9 mouse cellular contexts compared by ENCODE assay signal in the genomic region with DNA sequence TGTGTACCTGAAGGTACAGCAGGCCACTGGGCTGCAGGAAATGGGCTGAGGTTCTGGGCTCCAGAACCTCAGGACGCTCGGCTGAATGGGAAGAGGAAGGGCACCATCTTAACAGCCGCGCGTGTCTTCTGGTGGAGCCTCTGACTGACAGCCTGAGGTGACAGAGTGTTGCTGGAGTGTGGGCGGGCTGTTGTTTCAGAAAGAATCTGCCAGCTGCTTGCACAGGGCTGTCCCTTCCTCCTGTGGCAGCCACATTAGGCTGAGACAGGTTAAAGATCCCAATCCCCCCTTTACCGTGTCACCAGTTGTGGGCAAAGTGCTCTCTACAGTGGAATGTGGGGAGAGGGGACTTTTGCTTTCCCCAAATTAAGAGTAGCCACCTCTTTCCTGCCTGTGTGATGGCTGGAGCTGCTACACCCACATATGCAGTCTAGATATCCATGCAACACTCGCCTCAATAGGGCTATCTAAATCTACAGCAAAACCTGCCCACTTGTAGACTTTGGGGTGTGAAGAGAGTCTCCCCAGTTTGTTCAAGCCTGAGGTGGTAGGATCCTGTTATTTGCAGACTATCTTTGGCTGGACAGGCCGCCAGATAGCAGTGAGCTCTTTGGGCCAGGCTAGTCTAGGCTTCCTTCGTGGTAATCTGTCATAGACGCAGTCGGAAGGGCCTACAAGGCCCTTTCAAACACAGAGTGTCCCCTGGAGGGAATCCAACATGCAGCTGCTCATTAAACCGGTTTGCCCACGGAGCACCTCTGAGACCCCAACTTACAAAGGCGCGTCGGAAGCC. TPM values are rescaled to one million over a fixed set of nuclear protein-coding genes. Genes with fewer than 3 reads are reported as not detected.
DNase-seq lines count a peak whose midpoint lies in the region; ATAC-seq and TF ChIP-seq lines count a peak whose summit lies in the region.
"Had no signal": no experiment of that assay in that cellular context is flagged by ENCODE, and none has a peak within 500 bp of the region (broad histone marks: within the 10 kb centered on the region; RNA-seq: fewer than 3 reads in every experiment).

No protein-coding gene starts in this region.

- WGBS in hindbrain, embryonic 12.5 days = 35% methylated on average over 17 of the region's 17 CpGs
- 59% methylated on average over 17 of the region's 17 CpGs for WGBS in olfactory bulb, adult 2 months

- peak overlapping the region; percentile 52 for H3K4me2 ChIP-seq in hindbrain, embryonic 12.5 days (replicated peaks)

- intact Hi-C loops in left cerebral cortex, adult 2 months (cut with DNase I) = loop anchor here (2.0 to 5.0 kb wide), 2 partner anchors 80 to 132 kb away; no protein-coding TSS in a partner anchor
- intact Hi-C loops in left cerebral cortex, postnatal 4 days (cut with DNase I) = no loop called here

- H3K9ac ChIP-seq in hindbrain, embryonic 12.5 days = no peak overlapping the region

- peaks cover 38% of the 10 kb centered on the region for H3K27me3 ChIP-seq in hindbrain, embryonic 12.5 days

- peaks cover 24% of the 10 kb centered on the region for H3K36me3 ChIP-seq in hindbrain, embryonic 12.5 days

- 0 out of 2 replicates have a peak, but pooled peaks have one; percentile 17 for ATAC-seq in common myeloid progenitor, adult 5-6 weeks (replicated peaks; ENCODE audit: low read depth, poor library complexity, severe bottlenecking)
- no peak for ATAC-seq in hindbrain, embryonic 12.5 days (ENCODE audit: low FRiP score)

- H3K4me1 ChIP-seq in hindbrain, embryonic 12.5 days = peaks cover 31% of the 10 kb centered on the region
- peaks cover 23% of the 10 kb centered on the region for H3K4me1 ChIP-seq in olfactory bulb, adult 2 months (ENCODE audit: control insufficient read depth, insufficient read depth, low read length)

- peak overlapping the region; percentile 87 for H3K27ac ChIP-seq in left cerebral cortex, adult 2 months
- no peak overlapping the region for H3K27ac ChIP-seq in hindbrain, embryonic 12.5 days
- H3K27ac ChIP-seq in olfactory bulb, adult 2 months (ENCODE audit: insufficient read depth, low read depth, low read length) = no peak overlapping the region

- no peak for TF ChIP-seq POLR2A in olfactory bulb, adult 2 months (IDR thresholded peaks at IDR 0.05; ENCODE audit: insufficient read depth, low read depth, low read length)

- no peaks in the 10 kb centered on the region for H3K9me3 ChIP-seq in hindbrain, embryonic 12.5 days (replicated peaks)

- H3K4me3 ChIP-seq in left cerebral cortex, adult 2 months = peak overlapping the region; percentile 45
- no peak overlapping the region for H3K4me3 ChIP-seq in hindbrain, embryonic 12.5 days
- peak overlapping the region; percentile 30; the same call in 1 of the 2 replicates for H3K4me3 ChIP-seq in olfactory bulb, adult 2 months (ENCODE audit: insufficient read depth, low read depth, low read length)

- peak in 1 of 2 experiments; percentile 38 for DNase-seq in left cerebral cortex, adult 2 months (ENCODE audit: extremely low spot score in 1 of 2, low spot score in 2 of 2)
- DNase-seq in left cerebral cortex, postnatal 4 days = no peak
- peak; percentile 57 for DNase-seq in liver
- DNase-seq in cerebellum, adult 9-11 months = no peak
- no peak for DNase-seq in thymus, postnatal 10 days (ENCODE audit: low spot score in 2 of 2)

- TF ChIP-seq CTCF in left cerebral cortex, adult 2 months (IDR thresholded peaks at IDR 0.05) = no peak
- TF ChIP-seq CTCF in olfactory bulb, adult 2 months (IDR thresholded peaks at IDR 0.05; ENCODE audit: insufficient read depth, low read depth, low read length) = no peak

RNA-seq across cellular contexts. Expression of a gene that starts 1.1 kb away (rescaled TPM):
- total RNA-seq in left cerebral cortex, adult 2 months (2021) = 10 to 100 TPM in 1 of 2 experiments, 1 to 10 TPM in 1; 7.6 to 11.7 TPM
- 1 to 10 TPM; 2.0 to 2.1 TPM for total RNA-seq in left cerebral cortex, postnatal 4 days (2021)
- total RNA-seq in common myeloid progenitor, adult 5-6 weeks (2017) = 7.9 and 14.7 TPM in 2 replicates
- 5.9 and 6.0 TPM in 2 replicates for polyA plus RNA-seq in hindbrain, embryonic 12.5 days (2016; fragmentation: Nextera tagmentation; extraction: Ambion mirVana)
- not detected in 2 replicates for polyA plus RNA-seq in olfactory bulb, adult 2 months (2012; ENCODE audit: insufficient read depth, insufficient read length, low replicate concordance, missing spikeins)

RNA-seq across cellular contexts. Expression of a gene that starts 13.4 kb away (rescaled TPM):
- 10 to 100 TPM; 56.9 to 79.2 TPM for total RNA-seq in left cerebral cortex, adult 2 months (2021)
- 10 to 100 TPM; 54.2 to 59.9 TPM for total RNA-seq in left cerebral cortex, postnatal 4 days (2021)
- total RNA-seq in common myeloid progenitor, adult 5-6 weeks (2017) = 42.6 and 77.8 TPM in 2 replicates
- 36.4 and 38.1 TPM in 2 replicates for polyA plus RNA-seq in hindbrain, embryonic 12.5 days (2016; fragmentation: Nextera tagmentation; extraction: Ambion mirVana)
- not detected in 2 replicates for polyA plus RNA-seq in olfactory bulb, adult 2 months (2012; ENCODE audit: insufficient read depth, insufficient read length, low replicate concordance, missing spikeins)

RNA-seq across cellular contexts. Expression of a gene that starts 17.6 kb away (rescaled TPM):
- total RNA-seq in left cerebral cortex, adult 2 months (2021) = not detected
- total RNA-seq in left cerebral cortex, postnatal 4 days (2021) = under 1 TPM; 0.22 to 0.30 TPM
- not detected in 2 replicates for total RNA-seq in common myeloid progenitor, adult 5-6 weeks (2017)
- polyA plus RNA-seq in hindbrain, embryonic 12.5 days (2016; fragmentation: Nextera tagmentation; extraction: Ambion mirVana) = not detected in 2 replicates
- not detected in 2 replicates for polyA plus RNA-seq in olfactory bulb, adult 2 months (2012; ENCODE audit: insufficient read depth, insufficient read length, low replicate concordance, missing spikeins)
- total RNA-seq: adrenal gland, postnatal 36 days had no signal

RNA-seq across cellular contexts. Expression of a gene that starts 49.9 kb away (rescaled TPM):
- total RNA-seq in left cerebral cortex, adult 2 months (2021) = 10 to 100 TPM; 33.6 to 34.4 TPM
- 10 to 100 TPM; 22.5 to 23.1 TPM for total RNA-seq in left cerebral cortex, postnatal 4 days (2021)
- total RNA-seq in common myeloid progenitor, adult 5-6 weeks (2017) = 7.4 and 25.7 TPM in 2 replicates
- polyA plus RNA-seq in hindbrain, embryonic 12.5 days (2016; fragmentation: Nextera tagmentation; extraction: Ambion mirVana) = 21.0 and 23.0 TPM in 2 replicates
- not detected in 2 replicates for polyA plus RNA-seq in olfactory bulb, adult 2 months (2012; ENCODE audit: insufficient read depth, insufficient read length, low replicate concordance, missing spikeins)

RNA-seq across cellular contexts. Expression of a gene that starts 50.0 kb away (rescaled TPM):
- 10 to 100 TPM; 15.1 to 17.9 TPM for total RNA-seq in left cerebral cortex, adult 2 months (2021)
- total RNA-seq in left cerebral cortex, postnatal 4 days (2021) = 10 to 100 TPM; 15.1 to 17.0 TPM
- 9.7 and 11.6 TPM in 2 replicates for total RNA-seq in common myeloid progenitor, adult 5-6 weeks (2017)
- 9.8 and 10.9 TPM in 2 replicates for polyA plus RNA-seq in hindbrain, embryonic 12.5 days (2016; fragmentation: Nextera tagmentation; extraction: Ambion mirVana)
- polyA plus RNA-seq in olfactory bulb, adult 2 months (2012; ENCODE audit: insufficient read depth, insufficient read length, low replicate concordance, missing spikeins) = not detected in 2 replicates
